Mouse (Mus musculus) liver, postnatal 0 days (tissue): ENCODE results near the gene 6030468B19Rik.

Experiments used
- CTCF ChIP-seq: sonication (generic); IDR thresholded peaks from 2 replicates; pipeline ENCODE4 v1.5.1; 2016; ENCODE audit warnings: antibody characterized with exemption, low read depth
- EP300 ChIP-seq: IDR thresholded peaks from 2 replicates; pipeline ENCODE4 v1.6.1; 2016; ENCODE audit warnings: antibody characterized with exemption, low read depth, mild to moderate bottlenecking

DNA sequence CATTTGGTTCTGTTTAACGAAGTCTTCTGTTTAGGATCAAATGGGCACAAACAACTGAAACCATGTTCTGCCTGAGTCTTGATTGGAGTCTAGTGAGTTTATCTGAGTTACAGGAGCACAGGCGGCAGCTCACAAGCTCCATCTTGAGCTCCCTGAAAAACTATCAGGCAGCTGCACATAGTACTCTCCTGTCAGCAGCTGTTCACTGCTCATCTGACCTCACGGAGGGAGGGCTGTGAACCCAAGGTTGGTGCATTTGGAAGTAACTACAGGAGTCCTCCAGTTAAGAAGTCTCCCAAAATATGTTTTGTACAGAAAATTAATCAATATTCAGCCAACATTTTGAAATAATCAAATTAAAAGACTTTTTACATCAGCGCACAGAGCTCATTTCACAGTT is 48.8 kb upstream of the 6030468B19Rik start:
- TF ChIP-seq EP300 = no peak
- no peak for TF ChIP-seq CTCF
